In genomic region chr6:137025461-137025860, GRCm38 (mm10) we compare ENCODE assay signal across 13 mouse cellular contexts.
DNase-seq lines count a peak whose midpoint lies in the region.
"Had no signal": no experiment of that assay in that cellular context is flagged by ENCODE, and none has a peak within 500 bp of the region (broad histone marks: within the 10 kb centered on the region; RNA-seq: fewer than 3 reads in every experiment).

No protein-coding gene starts in this region.

- intact Hi-C loops in gastrocnemius, postnatal 14 days (cut with DNase I; ENCODE audit: low total_unique reads) = no loop called here
- intact Hi-C loops in heart, postnatal 25 days (cut with DNase I) = no loop called here

- peak; percentile 6 for DNase-seq in gastrocnemius, postnatal 14 days
- no peak for DNase-seq in gastrocnemius, postnatal 25 days
- DNase-seq in Muller cell, postnatal 12 days (ENCODE audit: inconsistent ontology term) = peak; percentile 88
- peak; percentile 27 for DNase-seq in adrenal gland, postnatal 25 days
- DNase-seq in heart, postnatal 25 days (ENCODE audit: low spot score) = peak; percentile 3
- DNase-seq in lung, postnatal 36 days = no peak
- no peak for DNase-seq in right cerebral cortex, postnatal 36 days (ENCODE audit: low spot score in 2 of 2)
- DNase-seq in urinary bladder, postnatal 4 days (ENCODE audit: low spot score in 2 of 2) = no peak
- DNase-seq: B cell, adult 2 months; cerebellum, adult 2 months; kidney, adult 2 months; lung, postnatal 10 days; thymus, postnatal 36 days had no signal

Comparison
In these comparisons a context has a peak if more than half of its experiments do, and no peak if none do; other contexts are left out.
1. DNase-seq: peak in gastrocnemius, postnatal 14 days (single experiment), Muller cell, postnatal 12 days (single experiment), adrenal gland, postnatal 25 days (single experiment) and heart, postnatal 25 days (single experiment); none in gastrocnemius, postnatal 25 days (single experiment), lung, postnatal 36 days (single experiment), right cerebral cortex, postnatal 36 days (0 of 2) and urinary bladder, postnatal 4 days (0 of 2).